Mouse (Mus musculus): ENCODE data around the gene Nuak1.

Gene Nuak1

GRCm38 (mm10) chr10:84405135-84405776 is 35.1 kb downstream of the Nuak1 start:
- no peak for DNase-seq

- DNase-seq = no peak
These were observed 38.5 kb downstream of the Nuak1 start for GRCm38 (mm10) chr10:84401907-84402371.

GRCm38 (mm10) chr10:84401189-84401588 is 39.2 kb downstream of the Nuak1 start:
- no peak for DNase-seq

- DNase-seq = no peak
These were observed 40.2 kb downstream of the Nuak1 start for GRCm38 (mm10) chr10:84400037-84400681.

- DNase-seq = no peak
These were observed 43.1 kb downstream of the Nuak1 start for GRCm38 (mm10) chr10:84397276-84397675.

- DNase-seq = no peak
These were observed 44.3 kb downstream of the Nuak1 start for GRCm38 (mm10) chr10:84395885-84396659.

GRCm38 (mm10) chr10:84395259-84395658 is 45.1 kb downstream of the Nuak1 start:
- DNase-seq = no peak

- no peak for DNase-seq
These were observed 46.5 kb downstream of the Nuak1 start for GRCm38 (mm10) chr10:84393881-84394280.

GRCm38 (mm10) chr10:84393405-84393804 is 47.0 kb downstream of the Nuak1 start:
- DNase-seq = no peak

- DNase-seq = no peak
These were observed 47.7 kb downstream of the Nuak1 start for GRCm38 (mm10) chr10:84392723-84393081.

- DNase-seq = peak; percentile 32 to 38
These were observed 48.2 kb downstream of the Nuak1 start for GRCm38 (mm10) chr10:84392027-84392722.

- DNase-seq = no peak
These were observed 50.7 kb downstream of the Nuak1 start for GRCm38 (mm10) chr10:84389707-84390106.

GRCm38 (mm10) chr10:84388357-84389141 is 51.8 kb downstream of the Nuak1 start:
- DNase-seq = no peak

GRCm38 (mm10) chr10:84387338-84387737 is 53.1 kb downstream of the Nuak1 start:
- DNase-seq = no peak

- no peak for DNase-seq
These were observed 53.7 kb downstream of the Nuak1 start for GRCm38 (mm10) chr10:84386625-84387242.

- no peak for DNase-seq
These were observed 54.2 kb downstream of the Nuak1 start for GRCm38 (mm10) chr10:84386214-84386613.

- no peak for DNase-seq
These were observed 55.6 kb downstream of the Nuak1 start for GRCm38 (mm10) chr10:84384761-84385160.

- no peak for DNase-seq
These were observed 57.2 kb downstream of the Nuak1 start for GRCm38 (mm10) chr10:84382900-84383883.

GRCm38 (mm10) chr10:84381276-84381798 is 59.1 kb downstream of the Nuak1 start:
- no peak for DNase-seq

GRCm38 (mm10) chr10:84379366-84379765 is 61.0 kb downstream of the Nuak1 start:
- DNase-seq = no peak
